Mouse (Mus musculus) heart, postnatal 25 days (tissue): ENCODE measurements around the gene Ovca2. TPM values are rescaled to one million over a fixed set of nuclear protein-coding genes. Genes with fewer than 3 reads are reported as not detected.
"Not testable (repeated sequence)": the region's sequence is repeated elsewhere in the genome, so short reads cannot be mapped to it uniquely, and the experiment has no call there.

ENCODE experiments used
- DNase-seq: peaks from one replicate; pipeline ENCODE4 v3.0.0; 2022; ENCODE audit warnings: low spot score
- intact Hi-C: fragments of 180-260 bp; cut with DNase I; formaldehyde crosslinking; loops from one replicate; pipeline ENCODE4 v1.15.1; 2025
- total RNA-seq, 2 experiments: library from RNA; stranded (reverse); gene quantifications; 2 replicates each; pipeline ENCODE4 v1.2.3; 2021

The Ovca2 gene
- total RNA-seq, 2 experiments from 2014 or later = 6.0 to 6.1 TPM

DNA sequence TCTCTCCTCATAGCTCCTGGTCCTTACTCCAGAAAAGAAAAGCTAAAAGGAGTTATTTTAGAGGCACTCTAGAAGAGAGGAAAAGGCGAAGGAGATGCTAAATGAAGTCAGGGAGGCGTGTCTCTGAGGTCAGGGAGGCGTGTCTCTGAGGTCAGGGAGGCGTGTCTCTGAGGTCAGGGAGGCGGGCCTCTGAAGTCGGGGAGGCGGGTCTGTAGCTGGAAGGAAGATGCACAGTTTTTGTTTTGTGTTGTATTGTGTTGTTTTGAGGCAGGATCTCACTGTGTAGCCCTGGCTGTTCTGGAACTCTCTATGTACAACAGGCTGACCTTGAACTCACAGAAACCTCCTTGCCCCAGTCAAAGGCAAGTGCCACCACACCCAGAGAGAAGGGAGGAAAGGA, 19.3 kb upstream of the Ovca2 start:
- intact Hi-C loops = no loop called here
- DNase-seq = no peak

GRCm38 (mm10) chr11:75196131-75196530, 17.5 kb upstream of the Ovca2 start:
- no peak for DNase-seq
- intact Hi-C loops = no loop called here

- DNase-seq = no peak
Observed at GRCm38 (mm10) chr11:75194850-75195461, 16.3 kb upstream of the Ovca2 start.

DNA sequence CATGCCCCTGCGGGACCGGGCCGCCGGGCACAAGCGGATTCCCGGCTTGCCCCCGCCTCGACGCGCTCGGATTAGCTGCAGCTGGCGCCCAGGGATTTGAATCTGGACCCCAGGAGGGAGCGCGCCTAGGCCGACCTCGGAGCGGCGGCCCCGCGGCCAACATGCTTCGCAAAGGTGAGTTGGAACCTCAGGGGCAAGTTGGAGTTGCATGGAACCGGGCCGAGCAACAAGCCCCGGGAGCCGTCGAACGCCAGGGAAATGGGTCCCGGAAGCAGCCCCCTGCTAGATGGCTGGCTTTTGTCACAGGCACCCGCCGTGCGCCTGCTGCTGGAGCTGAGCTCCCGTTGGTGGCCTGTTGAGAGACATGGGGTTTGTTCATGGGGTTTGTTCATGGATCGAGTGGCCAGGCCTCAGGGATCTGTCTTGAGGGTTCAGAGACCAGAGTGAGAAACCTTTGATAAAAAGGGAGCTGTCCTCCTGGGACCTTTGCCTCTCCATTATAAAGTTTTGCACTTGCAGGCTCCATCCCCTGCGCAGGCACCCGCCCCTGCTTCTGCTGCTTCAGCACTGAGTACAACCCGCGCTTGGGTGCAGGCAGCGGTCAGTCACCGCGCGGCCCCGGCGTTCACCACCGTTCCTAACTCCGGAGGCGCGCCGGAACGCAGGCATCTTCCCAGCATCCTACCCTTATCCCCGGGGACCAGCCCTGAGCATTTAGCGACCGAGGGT, 15.7 kb upstream of the Ovca2 start:
- no peak for DNase-seq
- intact Hi-C loops = loop anchor here (2.0 kb wide), 1 partner anchor 39 kb away; no protein-coding TSS in a partner anchor

More at GRCm38 (mm10) chr11:75194850-75195461, 16.3 kb upstream of the Ovca2 start:
- intact Hi-C loops = loop anchor here (2.0 kb wide), 1 partner anchor 38 kb away; no protein-coding TSS in a partner anchor

- DNase-seq = peak; percentile 57
- intact Hi-C loops = loop anchor here (2.0 kb wide), 1 partner anchor 39 kb away; no protein-coding TSS in a partner anchor
Observed at GRCm38 (mm10) chr11:75193256-75194071, 14.8 kb upstream of the Ovca2 start, which contains the start of gene Rtn4rl1. Rtn4rl1 (plus strand) TSS chr11:75193783.

DNA sequence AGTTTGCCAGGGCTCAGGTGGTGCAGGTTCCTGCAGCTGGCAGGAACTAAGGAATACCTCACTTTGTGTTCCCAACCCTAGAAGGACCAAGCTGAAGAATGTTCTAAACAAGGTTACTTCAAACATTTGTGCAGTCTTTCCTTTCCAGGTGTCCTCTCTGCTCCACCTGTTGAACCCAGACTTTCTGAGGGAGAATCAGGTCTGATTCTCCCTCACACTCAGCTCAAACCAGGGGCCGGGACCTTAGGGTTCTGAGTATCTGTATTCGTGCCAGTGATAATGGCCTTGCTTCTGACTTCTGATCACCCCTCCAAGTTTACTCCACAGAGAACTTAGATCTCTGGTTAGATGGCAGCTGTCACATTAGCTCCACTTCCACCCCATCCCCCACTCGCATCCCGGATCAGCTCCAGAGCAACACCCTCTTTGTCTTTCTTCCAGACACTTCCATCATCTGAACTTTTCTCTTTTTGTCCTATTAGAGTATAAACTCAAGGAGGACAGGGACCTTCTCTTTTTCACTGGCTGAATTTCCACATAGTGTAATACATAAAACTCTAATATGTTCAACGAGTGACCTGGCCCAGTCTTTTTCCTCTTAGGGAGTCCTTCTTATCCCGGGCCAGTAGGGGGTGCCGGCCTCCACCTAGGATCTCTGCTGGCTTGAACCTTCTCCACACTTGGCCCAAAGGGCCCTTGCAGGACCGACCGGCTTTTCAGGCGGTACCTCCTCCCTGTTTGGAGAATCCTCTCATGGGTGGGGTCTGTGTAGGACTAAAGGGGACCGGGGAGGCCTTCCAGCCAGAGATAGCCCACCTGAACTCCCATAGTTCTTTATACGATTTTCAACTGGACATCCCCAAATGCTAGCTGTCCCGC, 13.9 kb upstream of the Ovca2 start:
- peak; percentile 68 for DNase-seq
- intact Hi-C loops = no loop called here

DNA sequence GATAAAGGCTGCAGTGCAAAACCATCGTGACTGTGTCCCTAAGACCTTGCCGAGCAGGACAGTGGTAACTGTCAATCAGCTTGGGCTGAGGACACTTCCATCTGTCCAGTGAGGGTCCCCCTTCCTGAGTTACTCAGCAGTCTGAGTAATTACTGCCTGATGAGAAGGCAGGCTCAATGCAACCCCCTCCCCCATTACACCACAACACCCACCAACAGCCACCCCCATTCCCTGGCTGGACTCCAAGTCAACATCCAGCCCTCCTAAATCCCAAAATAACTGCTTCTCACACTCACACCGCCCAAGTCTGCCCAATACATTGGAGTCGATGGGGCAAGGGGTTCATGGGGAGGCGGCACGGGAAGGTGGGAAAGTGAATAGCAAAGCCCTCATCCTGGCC, 13.2 kb upstream of the Ovca2 start:
- intact Hi-C loops = no loop called here
- no peak for DNase-seq

DNA sequence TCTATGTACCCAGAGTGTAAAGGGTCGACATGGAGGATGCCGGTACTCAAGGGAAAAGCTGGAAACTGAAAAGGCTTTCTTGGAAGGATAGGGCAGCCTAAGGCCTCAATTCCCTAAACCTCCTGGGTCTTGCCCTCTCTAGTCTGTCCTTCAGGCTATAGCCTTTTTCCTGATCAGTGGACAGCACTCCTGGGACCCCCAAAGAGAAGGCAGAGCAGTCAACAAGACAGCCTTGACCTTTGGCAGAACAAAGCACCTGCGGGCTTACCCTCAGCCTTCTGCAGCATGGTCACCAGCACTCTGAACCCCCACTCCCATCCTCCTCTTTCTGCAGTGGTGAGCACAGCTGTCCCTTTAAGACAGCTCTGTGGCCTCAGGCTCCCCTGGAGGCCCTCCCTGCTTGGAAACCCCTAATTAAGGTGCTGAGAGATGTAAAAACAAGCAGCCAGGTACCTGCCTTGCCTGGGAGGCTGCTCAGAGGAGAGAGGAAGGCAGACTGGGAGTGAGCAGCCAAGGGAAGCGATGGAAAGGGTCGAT, 12.3 kb upstream of the Ovca2 start, which contains the start of gene Dph1:
Dph1 (minus strand) TSS at position 337 of the 537 bp plus-strand sequence.
- DNase-seq = no peak
- intact Hi-C loops = loop anchor here (1.0 kb wide), 1 partner anchor 100 kb away; no protein-coding TSS in a partner anchor

DNA sequence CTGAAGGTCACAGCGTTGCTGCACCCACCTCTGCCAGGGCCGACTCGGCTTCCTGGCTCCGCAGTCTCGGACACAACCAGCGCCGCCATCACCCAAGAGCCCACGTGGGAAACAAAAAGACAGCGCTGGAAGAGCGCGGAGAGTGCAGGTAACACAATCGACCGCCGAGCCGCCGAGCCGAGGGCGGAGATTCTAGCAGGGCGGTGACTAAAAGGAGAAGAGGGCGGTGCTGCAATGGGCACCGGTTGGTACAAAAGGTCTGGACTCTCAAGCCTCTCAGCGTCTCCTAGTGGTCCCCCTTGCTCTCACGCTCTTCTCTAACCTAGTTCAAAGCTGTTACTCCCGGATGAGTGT, 11.7 kb upstream of the Ovca2 start:
- intact Hi-C loops = loop anchor here (1.0 kb wide), 1 partner anchor 101 kb away; no protein-coding TSS in a partner anchor
- DNase-seq = peak; percentile 50

DNA sequence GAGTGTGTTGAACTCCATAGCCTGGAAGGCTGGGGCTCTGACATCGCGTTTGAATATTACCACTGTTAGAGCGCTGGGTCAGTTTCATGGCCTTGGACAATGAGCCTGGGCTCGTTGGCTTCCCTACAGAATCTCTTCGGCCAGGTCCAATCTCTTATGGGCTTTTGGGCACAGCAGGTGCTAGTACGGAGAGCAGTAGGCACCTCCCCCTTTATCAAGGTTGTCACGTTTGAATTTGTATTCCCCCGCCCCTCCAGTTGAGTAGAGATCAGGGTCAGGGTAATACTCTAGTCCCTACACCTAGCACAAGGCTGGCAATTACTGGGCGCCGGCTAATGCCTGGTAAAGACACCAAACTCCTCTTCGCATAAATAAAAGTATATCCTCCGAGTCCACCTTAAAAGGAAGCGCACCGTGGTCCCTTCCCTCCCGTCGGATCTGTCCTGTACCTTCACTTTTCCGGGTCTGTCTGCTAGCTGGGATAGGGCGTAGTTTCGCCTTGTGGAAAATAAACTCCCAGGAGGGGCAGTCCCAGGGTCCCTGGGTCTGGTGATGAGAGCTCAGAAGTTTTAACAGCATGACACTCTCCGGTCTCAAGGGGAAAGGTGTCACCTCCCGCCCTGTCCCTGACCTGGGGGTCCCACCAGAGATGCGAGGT, 11.2 kb upstream of the Ovca2 start:
- intact Hi-C loops = loop anchor here (1.0 kb wide), 1 partner anchor 101 kb away; no protein-coding TSS in a partner anchor
- no peak for DNase-seq

DNA sequence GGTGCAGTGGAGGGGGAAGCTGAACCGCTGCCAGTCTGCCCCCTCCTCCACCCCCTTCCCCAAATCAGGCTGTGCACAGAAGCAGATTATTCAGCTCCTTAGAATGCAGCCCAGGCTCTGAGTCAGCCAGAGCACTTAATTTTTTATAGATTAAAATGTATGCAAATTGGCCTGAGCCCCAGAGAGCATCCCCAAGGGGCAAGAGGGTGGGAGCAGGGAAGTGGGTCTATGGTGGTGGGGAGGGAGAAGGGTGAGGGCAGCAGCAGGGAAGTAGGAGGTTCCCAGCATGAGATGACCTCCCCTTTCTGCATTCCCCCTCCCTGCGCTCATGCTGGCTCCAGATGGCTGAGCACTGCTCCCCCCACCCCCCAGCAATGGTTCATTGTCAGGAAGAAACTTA, 6.4 kb upstream of the Ovca2 start:
- DNase-seq = no peak
- intact Hi-C loops = no loop called here

DNA sequence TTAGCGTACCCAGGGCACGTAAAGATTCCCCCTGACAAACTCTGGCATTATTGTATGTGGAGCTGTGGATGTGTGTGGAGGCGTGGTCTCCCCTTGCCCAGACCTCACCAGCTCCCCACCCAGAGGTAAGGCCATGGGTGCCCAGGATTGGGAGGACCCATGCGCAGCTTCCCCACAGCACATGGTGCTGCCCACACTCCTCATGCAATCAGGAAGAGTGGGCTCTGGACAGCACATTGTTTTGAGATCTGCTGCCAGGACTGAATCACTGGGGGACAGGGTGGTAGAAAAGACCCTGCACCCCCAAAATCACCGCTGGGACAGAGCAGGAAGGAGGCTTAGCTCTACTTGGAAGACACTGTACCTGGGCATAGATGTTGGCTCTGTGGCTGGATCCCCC, 5.9 kb upstream of the Ovca2 start:
- intact Hi-C loops = no loop called here
- DNase-seq = no peak

DNA sequence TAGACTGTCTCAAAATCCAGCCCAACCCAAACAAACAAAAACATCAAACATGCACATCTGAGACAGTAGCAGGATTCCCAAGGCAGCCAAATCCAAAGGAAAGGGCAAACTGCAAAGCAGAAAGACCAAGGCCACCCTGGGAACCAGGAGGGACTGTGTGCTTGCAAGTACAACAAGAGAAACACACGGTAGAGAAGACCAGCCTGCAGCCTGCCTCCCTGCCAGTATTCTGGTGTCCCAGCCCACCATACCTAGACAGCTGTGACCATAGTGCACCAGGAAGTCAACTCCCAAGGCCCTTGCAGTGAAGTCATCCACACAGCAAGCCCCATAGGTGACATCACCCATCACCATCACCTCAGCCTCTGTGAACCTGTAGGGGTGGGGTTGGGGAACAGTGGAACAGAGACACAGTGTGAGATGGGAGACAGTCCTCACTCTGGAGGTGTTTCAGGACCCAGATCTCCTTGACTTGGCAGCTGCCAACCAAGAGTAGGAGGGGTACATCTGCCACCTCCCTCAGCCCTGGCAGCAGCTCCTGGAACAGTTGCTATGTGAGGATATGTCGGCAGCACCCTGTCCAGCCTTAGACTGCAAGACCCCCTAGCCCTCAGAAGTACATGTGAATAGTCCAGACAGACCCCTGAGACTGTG, 5.4 kb upstream of the Ovca2 start:
- no peak for DNase-seq
- intact Hi-C loops = no loop called here

DNA sequence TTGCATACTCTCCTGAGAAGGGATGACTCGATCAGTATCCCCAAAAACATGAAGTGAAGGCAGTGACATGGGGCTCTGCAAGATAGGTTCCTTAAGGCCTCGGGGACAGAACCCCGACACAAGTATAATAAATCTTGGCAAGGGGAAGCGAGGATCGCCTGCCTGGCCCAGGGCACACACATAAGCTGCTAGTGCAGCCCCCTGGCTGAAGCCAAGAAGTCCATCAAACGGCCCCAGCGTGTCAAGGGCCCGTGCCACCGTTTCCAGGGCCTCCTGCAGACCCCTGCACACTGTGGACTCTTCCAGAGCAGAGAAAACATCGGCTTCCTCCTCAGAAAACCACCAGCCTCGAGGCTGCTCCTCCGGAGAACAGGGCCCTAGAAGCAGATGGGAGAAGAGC, 624 bp downstream of the Ovca2 start:
- no peak for DNase-seq
- intact Hi-C loops = loop anchor here (5.0 to 10.0 kb wide), 3 partner anchors 224 to 353 kb away; partner anchors contain the start of gene Prpf8

GRCm38 (mm10) chr11:75174574-75174973, 4.1 kb downstream of the Ovca2 start:
- not testable (repeated sequence) for DNase-seq
- intact Hi-C loops = loop anchor here (10.0 kb wide), 2 partner anchors 310 to 350 kb away; partner anchors contain the start of gene Prpf8

DNA sequence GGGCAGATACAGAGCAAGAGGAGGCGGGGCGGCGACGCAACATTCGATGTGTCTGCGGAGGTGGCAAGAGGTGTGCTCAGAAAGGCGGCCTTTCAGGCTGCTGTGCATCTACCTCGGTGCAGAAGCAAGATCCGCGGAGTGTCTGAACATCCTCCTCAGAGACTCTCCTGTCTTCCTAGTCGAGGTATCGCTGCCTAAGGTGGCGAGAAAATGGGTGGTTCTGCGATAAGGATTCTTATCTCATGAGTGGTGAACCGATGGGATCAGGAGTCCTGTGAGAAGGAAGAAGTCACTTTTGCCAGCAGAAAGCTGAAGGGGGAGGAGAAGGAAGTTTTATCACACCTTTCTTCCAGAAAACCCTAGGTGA, 4.9 kb downstream of the Ovca2 start:
- DNase-seq = no peak
- intact Hi-C loops = loop anchor here (10.0 kb wide), 2 partner anchors 311 to 349 kb away; partner anchors contain the start of gene Prpf8

DNA sequence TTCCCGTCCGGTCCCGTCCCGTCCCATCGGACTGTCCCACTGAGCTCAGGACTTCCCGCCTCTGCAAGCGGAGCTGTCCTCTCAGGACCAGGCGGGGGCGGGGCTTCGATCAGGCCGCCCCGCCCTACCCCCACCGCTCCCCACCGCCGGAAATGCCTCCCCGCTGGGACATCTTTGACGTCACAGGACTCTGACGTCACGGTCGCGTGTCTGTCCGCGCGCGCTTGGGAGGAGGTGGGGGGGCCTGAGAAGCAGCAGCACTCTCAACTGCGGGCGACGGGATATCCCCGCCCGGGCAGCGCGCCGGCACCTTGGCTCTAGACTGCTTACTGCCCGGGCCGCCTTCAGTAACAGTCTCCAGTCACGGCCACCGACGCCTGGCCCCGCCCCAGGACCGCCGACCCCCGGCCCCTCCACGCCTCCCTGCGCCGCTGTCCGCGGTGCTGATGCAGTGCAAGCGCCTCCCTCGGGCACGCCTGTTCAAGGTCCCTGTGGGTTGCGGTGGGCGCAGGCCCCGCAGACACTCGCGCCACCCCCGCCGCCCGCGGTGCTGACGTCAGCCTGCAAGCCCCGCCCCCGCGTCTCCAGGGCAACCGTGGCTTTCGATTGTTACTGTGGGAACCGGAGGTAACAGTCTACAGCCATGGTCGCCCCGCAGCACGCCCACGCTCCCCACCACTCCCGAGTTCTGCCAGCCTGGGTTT, 5.4 kb downstream of the Ovca2 start:
- peak; percentile 63 for DNase-seq
- intact Hi-C loops = loop anchor here (10.0 kb wide), 2 partner anchors 312 to 348 kb away; partner anchors contain the start of gene Prpf8
